Mouse (Mus musculus): Measurements from ENCODE around the gene Hhipl1.
A peak's percentile ranks its signal among the peaks of the same experiment; 100 is the strongest.

Hhipl1 gene

GRCm38 (mm10) chr12:108312432-108312851 is 6.4 kb downstream of the Hhipl1 start:
- DNase-seq (ENCODE audit: low spot score in 2 of 2), result no peak

GRCm38 (mm10) chr12:108313244-108313772 is 7.2 kb downstream of the Hhipl1 start:
- no peak for DNase-seq (ENCODE audit: low spot score in 2 of 2)

DNA sequence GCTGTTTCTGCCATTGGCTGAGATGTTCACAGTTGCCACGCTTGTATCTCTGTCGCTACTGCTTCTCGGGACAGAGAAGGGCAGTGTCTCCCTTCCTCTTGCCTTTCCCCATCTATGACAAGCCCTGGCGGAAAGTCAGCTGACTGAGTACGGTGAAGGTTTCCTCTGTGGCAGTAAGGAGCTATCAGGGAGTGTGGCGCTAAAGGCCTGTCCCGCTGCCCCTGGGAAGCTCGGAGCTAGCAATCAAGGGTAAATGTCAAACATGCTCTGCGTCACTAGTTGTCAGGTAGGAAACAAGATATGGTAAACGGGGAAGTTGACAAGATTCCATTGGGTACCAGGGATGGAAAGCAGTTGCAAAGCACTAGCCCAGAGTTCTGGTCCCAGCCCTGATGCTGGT is 9.7 kb downstream of the Hhipl1 start:
- no peak for DNase-seq (ENCODE audit: low spot score in 2 of 2)

DNA sequence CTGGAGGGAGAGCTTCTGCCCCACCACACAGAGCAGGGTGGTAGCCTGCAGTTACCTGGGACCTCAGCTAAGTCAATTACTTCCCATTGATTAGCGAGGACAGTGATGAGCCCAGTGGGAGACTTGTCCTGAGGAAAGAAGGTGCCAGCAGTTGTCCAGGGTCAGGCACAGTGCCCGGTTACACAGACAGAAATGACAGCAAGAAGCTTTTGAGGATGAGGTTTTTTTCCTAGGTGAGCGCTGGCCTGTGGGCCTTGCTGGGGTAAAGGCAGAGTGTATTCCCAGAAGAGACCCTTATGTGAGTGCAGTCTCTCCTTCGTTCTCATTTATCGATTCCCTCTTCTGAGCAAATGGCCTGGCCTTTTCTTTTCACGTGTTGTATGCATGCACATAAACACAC is 10.6 kb downstream of the Hhipl1 start:
- no peak for DNase-seq (ENCODE audit: low spot score in 2 of 2)

GRCm38 (mm10) chr12:108317201-108317738 is 11.2 kb downstream of the Hhipl1 start:
- DNase-seq (ENCODE audit: low spot score in 2 of 2), result no peak

- no peak for DNase-seq (ENCODE audit: low spot score in 2 of 2)
Observed at GRCm38 (mm10) chr12:108317826-108318430, 11.9 kb downstream of the Hhipl1 start.

GRCm38 (mm10) chr12:108318499-108318898 is 12.4 kb downstream of the Hhipl1 start:
- no peak for DNase-seq (ENCODE audit: low spot score in 2 of 2)

DNA sequence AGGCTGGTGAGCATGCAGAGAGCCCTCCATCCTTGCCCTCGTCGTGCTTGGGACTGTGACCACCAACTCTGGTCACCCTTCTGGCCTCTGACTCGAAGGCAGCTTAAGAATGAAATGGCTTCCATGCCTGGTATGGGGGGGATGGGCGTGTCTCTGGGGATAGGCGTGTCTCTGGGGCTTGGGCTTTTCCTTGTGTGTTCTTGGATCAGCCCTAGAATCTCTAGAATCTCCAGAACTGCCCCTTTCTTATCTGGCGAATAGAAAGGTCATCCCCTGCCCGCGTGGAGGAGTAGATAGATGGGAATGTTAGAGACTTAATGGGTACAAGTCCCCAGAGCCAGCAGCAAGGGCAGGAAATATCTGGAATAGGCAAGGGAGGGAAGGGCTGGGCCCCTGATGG is 14.0 kb downstream of the Hhipl1 start:
- DNase-seq (ENCODE audit: low spot score in 2 of 2), result no peak

- no peak for DNase-seq (ENCODE audit: low spot score in 2 of 2)
Observed at GRCm38 (mm10) chr12:108326401-108326800, 20.3 kb downstream of the Hhipl1 start.

DNA sequence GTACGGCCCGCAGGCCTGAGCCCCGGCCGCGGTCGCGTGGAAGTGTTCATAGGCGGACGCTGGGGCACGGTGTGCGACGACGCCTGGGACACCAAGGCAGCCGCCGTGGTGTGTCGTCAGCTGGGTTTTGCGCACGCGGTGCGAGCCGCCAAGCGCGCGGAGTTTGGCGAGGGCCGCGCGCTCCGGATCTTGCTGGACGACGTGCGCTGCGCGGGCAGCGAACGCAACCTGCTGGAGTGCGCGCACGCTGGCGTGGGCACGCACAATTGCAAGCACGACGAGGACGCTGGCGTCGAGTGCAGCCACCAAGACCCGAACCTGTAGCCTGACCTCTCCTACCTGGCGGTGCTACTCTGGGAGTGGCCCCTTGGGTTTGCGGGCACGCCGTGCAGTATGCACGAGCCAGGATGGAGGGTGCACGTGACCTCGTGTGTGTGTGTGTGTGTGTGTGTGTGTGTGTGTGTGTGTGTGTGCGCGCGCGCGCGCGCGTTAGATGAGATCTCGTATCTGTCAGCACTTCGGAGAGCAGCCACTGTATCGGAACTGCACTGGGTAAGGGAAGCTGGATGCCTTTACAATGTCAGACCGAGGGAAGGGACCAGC is 21.9 kb downstream of the Hhipl1 start:
- peak; percentile 76 to 78 for DNase-seq (ENCODE audit: low spot score in 2 of 2)

- peak; percentile 71 to 83 for DNase-seq (ENCODE audit: low spot score in 2 of 2)
Observed at GRCm38 (mm10) chr12:108333056-108333455, 27.0 kb downstream of the Hhipl1 start.

DNA sequence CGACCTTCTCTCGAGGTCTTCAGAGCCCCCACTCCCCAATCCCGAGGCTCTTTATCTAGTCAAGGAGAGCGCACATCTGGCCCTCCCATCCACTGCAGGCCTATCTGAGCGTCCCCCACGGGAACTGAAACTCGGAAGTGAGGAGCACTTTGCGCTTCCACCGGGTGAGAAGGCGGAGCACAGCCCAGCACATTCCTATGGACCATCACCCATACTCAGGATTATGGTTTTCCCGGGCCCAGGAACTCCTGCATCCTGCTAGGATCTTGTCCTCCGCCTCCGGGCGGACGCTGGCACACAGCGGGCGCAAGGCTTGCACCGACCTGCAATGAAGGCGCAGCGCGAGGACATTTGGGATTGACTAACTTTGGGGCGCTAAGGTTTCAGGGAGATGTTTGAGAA is 27.4 kb downstream of the Hhipl1 start:
- no peak for DNase-seq (ENCODE audit: low spot score in 2 of 2)

GRCm38 (mm10) chr12:108333895-108334445 is 27.9 kb downstream of the Hhipl1 start, which contains the start of gene Cyp46a1:
Gene Cyp46a1 (plus strand): TSS chr12:108334381.
- peak; percentile 100 for DNase-seq (ENCODE audit: low spot score in 2 of 2)

GRCm38 (mm10) chr12:108334529-108334928 is 28.5 kb downstream of the Hhipl1 start:
- no peak for DNase-seq (ENCODE audit: low spot score in 2 of 2)

GRCm38 (mm10) chr12:108338572-108339190 is 32.6 kb downstream of the Hhipl1 start:
- DNase-seq (ENCODE audit: low spot score in 2 of 2), result peak in 1 of 2 experiments; percentile 62

GRCm38 (mm10) chr12:108348151-108348550 is 42.1 kb downstream of the Hhipl1 start:
- DNase-seq (ENCODE audit: low spot score in 2 of 2), result no peak

- DNase-seq (ENCODE audit: low spot score in 2 of 2), result no peak
Observed at GRCm38 (mm10) chr12:108349026-108349425, 43.0 kb downstream of the Hhipl1 start.

DNA sequence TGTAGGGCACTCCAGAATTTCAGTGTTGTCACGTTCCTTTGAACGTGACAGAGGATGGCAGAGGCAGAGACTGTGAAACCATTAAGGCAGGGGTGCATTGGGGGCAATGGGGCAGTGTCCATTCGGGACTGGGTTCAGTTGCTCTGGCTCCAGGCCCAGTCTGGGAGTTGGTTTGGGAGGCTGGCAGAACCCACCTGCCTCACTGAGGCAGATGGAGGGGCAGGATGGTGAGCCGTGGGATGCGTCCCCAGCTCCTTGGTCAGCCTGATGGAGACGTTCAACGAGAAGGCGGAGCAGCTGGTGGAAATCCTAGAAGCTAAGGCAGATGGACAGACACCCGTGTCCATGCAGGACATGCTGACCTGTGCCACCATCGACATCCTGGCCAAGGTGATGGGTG is 44.9 kb downstream of the Hhipl1 start:
- no peak for DNase-seq (ENCODE audit: low spot score in 2 of 2)

GRCm38 (mm10) chr12:108352371-108353136 is 46.5 kb downstream of the Hhipl1 start:
- DNase-seq (ENCODE audit: low spot score in 2 of 2), result no peak

DNA sequence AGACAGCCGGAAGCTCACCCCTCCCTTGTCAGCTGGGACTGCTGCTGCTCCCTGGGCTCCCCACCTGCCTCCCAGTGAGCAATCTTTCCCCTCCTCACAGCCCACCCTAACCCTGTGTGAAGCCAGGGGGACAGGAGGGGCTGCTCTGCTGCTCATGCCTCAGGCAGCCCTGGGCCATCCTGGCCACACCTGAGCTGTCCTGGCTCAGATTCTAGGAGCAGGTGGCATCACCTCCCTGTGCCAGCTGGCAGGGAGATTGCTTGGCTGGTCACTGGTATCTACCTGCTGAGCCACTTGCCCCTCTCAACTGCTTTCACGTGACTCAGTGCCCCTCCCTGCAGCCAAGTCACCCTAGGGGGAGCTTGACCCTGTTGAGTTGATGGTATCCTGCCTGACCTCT is 48.2 kb downstream of the Hhipl1 start:
- DNase-seq (ENCODE audit: low spot score in 2 of 2), result no peak

DNA sequence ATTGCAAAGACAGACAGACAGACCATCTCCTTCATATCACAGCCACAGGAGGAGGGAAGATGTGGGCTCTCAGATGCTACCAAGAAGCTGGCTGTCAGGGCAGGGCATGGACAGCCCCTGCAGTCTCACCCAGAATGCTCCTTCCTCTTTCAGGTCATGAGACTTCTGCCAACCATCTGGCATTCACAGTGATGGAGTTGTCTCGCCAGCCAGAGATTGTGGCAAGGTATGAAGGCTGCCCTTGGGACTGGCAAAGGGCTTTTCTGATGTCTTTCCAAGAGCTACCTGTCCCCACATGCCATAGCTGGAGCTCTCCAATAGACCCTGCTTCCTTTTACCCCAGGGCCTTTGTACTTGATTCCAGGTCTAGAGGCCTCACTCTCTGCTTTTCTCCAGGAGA is 49.2 kb downstream of the Hhipl1 start:
- no peak for DNase-seq (ENCODE audit: low spot score in 2 of 2)

- DNase-seq (ENCODE audit: low spot score in 2 of 2), result no peak
Observed at GRCm38 (mm10) chr12:108355986-108356385, 49.9 kb downstream of the Hhipl1 start.
